Mouse (Mus musculus) left cerebral cortex, adult 6 months (tissue): Measurements from ENCODE around the gene Cd99l2. TPM values are rescaled to one million over a fixed set of nuclear protein-coding genes. Genes with fewer than 3 reads are reported as not detected.

Experiments used
- long read RNA-seq, 2 experiments: library from polyadenylated mRNA; unstranded; transcript quantifications; one replicate each; pipeline ENCODE4 v2.0.0; 2019 to 2020
- polyA plus RNA-seq: library from polyadenylated mRNA; unstranded; fragments of <200 nt; fragmentation: Nextera tagmentation; gene quantifications from 2 replicates; pipeline ENCODE4 v1.2.3, GENCODE M21; 2021

Cd99l2 gene
- polyA plus RNA-seq = 42.2 and 49.4 TPM in 2 replicates
- long read RNA-seq, experiment 1, transcript Cd99l2-202 (9 exons, 3,327 nt) = minor isoform, 58 of 222 reads
- long read RNA-seq, experiment 1, transcript Cd99l2-201 (10 exons, 3,600 nt) = major isoform, 126 of 222 reads
- long read RNA-seq, experiment 1, partial matches to known transcripts = 10 of 222 reads
- long read RNA-seq, experiment 1, other reads (novel, unspliced or antisense) = 27 of 222 reads
- long read RNA-seq, experiment 2, transcript Cd99l2-201 (10 exons, 3,600 nt) = major isoform, 17 of 69 reads
- long read RNA-seq, experiment 2, transcript Cd99l2-202 (9 exons, 3,327 nt) = minor isoform, 8 of 69 reads
- long read RNA-seq, experiment 2, partial matches to known transcripts = 0 of 69 reads
- long read RNA-seq, experiment 2, other reads (novel, unspliced or antisense) = 44 of 69 reads

DNA sequence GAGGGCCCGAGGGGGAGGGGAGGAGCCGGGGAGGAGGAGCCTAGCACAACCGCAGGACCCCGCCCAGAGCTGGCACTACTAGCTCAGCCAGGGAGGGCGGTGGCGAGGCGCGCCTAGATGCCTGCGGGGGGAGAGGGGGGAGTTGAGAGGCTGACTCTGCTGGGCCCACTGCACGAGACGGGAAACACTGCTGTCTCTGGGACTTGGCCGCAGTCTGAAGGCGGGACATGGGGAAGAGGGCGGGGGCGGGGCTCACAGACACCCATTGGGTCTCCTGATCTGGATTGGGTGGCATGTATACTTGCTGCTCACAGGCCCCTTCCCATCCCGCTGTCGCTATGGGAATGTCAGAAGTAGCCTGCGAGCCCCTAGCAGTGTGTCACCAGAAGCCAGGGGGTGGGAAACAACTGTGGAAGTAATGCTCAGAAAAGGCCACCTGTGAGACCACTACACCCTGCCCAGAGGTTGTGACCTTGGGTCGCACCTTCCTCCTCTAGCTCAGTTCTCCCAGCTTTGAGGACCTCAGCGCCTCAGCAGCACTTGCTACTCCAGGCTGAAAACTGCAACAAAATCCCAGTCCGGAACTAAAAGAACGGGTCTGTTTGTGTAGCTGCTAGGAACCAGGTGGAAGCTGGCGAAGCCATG lies at the start of gene Cd99l2:
TSS of gene Cd99l2 (minus strand) at position 216 of the 645 bp plus-strand sequence.

Other genes with a start within 250 kb of the Cd99l2 start
- 3.9 and 12.0 TPM in 2 replicates for gene Mtmr1, start 128.1 kb downstream of the Cd99l2 start, polyA plus RNA-seq
- 29.1 and 30.0 TPM in 2 replicates for gene Hmgb3, start 63.1 kb upstream of the Cd99l2 start, polyA plus RNA-seq
- 0.36 and 0.58 TPM in 2 replicates for gene Gpr50, start 170.8 kb upstream of the Cd99l2 start, polyA plus RNA-seq